In the genomic region with DNA sequence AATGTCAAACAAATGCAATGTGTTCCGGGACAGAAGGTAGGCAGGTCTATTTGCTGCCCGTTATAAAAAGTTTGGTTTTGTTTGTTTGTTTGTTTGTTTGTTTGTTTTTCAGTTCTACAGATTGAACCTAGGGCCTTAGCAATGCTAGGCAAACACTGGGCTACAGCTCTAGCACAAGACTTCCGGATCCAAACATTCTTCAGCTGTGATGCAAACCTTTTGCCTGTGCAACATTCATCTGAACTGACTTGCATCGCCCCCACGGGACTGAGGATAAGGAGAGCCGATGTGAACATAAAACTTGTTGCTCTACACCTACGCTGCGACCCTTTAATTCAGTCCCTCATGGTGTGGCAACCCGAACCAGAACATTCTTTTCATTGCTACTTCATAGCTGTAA, we compare ENCODE assay signal across 8 mouse cellular contexts. TPM values are rescaled to one million over a fixed set of nuclear protein-coding genes. Genes with fewer than 3 reads are reported as not detected.
DNase-seq lines count a peak whose midpoint lies in the region; ATAC-seq and TF ChIP-seq lines count a peak whose summit lies in the region.

No protein-coding gene starts in this region.

- TF ChIP-seq CTCF in bone marrow, adult 2 months (IDR thresholded peaks at IDR 0.05; ENCODE audit: control insufficient read depth, insufficient read depth, low read length), result no peak

- 42% methylated on average over 9 of the region's 9 CpGs for WGBS in bone marrow, adult 2 months
- whole genome bisulfite sequencing in macrophage (ENCODE audit: missing documents), result 36% methylated on average over 9 of the region's 9 CpGs

- peaks cover 3% of the 10 kb centered on the region for H3K4me1 ChIP-seq in bone marrow, adult 2 months (ENCODE audit: control insufficient read depth, insufficient read depth, low read length)

- peak overlapping the region; percentile 50; the same call in 1 of the 2 replicates for H3K27ac ChIP-seq in bone marrow, adult 2 months (ENCODE audit: control insufficient read depth, insufficient read depth, low read depth, low read length, poor library complexity)
- peak overlapping the region; percentile 85 for H3K27ac ChIP-seq in macrophage

- peaks cover 27% of the 10 kb centered on the region for H3K79me2 ChIP-seq in macrophage (ENCODE audit: inconsistent target)

- no peak for ATAC-seq in frontal cortex, adult (ENCODE audit: low TSS enrichment)

- H3K36me3 ChIP-seq in macrophage (ENCODE audit: inconsistent target), result no peaks in the 10 kb centered on the region

- no peak for TF ChIP-seq POLR2A in bone marrow, adult 2 months (IDR thresholded peaks at IDR 0.05; ENCODE audit: borderline replicate concordance, control insufficient read depth, low read depth, low read length)

- DNase-seq in heart, adult 18-20 months, result peak; percentile 35 to 42
- DNase-seq in heart, adult 8-10 months (ENCODE audit: low spot score), result no peak
- peak; percentile 25 for DNase-seq in heart, postnatal 4 days
- DNase-seq in cerebellum, postnatal 36 days, result no peak
- no peak for DNase-seq in spleen, adult 18-20 months

- peak overlapping the region; percentile 20 for H3K4me3 ChIP-seq in bone marrow, adult 2 months (replicated peaks; ENCODE audit: control insufficient read depth, low read depth, low read length)
- H3K4me3 ChIP-seq in macrophage (ENCODE audit: inconsistent target), result peak overlapping the region; percentile 76

RNA-seq across cellular contexts. Expression of gene Ralbp1, which starts 1.0 kb away (rescaled TPM):
- 10 to 100 TPM; 35.3 to 36.3 TPM for total RNA-seq in heart, adult 18-20 months (2021)
- 10 to 100 TPM; 33.6 to 42.3 (median 34.1) TPM for total RNA-seq in heart, adult 8-10 months (2022)
- 16.1 and 27.0 TPM in 2 replicates for polyA plus RNA-seq in bone marrow, adult 2 months (2011; ENCODE audit: insufficient read depth, insufficient read length, low replicate concordance, missing spikeins)
- 10 to 100 TPM; 29.3 to 33.4 TPM for total RNA-seq in heart, postnatal 4 days (2021)
- 10 to 100 TPM in 24 of 26 experiments, 1 to 10 TPM in 2; 8.5 to 48.6 (median 24.1) TPM for total RNA-seq in macrophage (2018; cell fraction: chromatin; rRNA removed)
- 10 to 100 TPM; 35.1 to 77.0 (median 50.4) TPM for total RNA-seq in macrophage (2018; cell fraction: cytosol; rRNA removed)
- 10 to 100 TPM; 19.8 to 50.4 (median 29.7) TPM for total RNA-seq in macrophage (2018; cell fraction: nucleus; rRNA removed)
- polyA plus RNA-seq in macrophage (2018), result 47.4 to 62.0 TPM (median 60.7 TPM) in 3 replicates

Comparison
In these comparisons a context has a peak if more than half of its experiments do, and no peak if none do; other contexts are left out.
1. DNase-seq: peak in heart, adult 18-20 months (2 of 2) and heart, postnatal 4 days (single experiment); none in heart, adult 8-10 months (single experiment), cerebellum, postnatal 36 days (0 of 2) and spleen, adult 18-20 months (0 of 2).